Mouse (Mus musculus) frontal cortex, postnatal 14 days (tissue): ENCODE measurements around the gene C5ar1.
A peak's percentile ranks its signal among the peaks of the same experiment; 100 is the strongest.
"Not testable (repeated sequence)": the region's sequence is repeated elsewhere in the genome, so short reads cannot be mapped to it uniquely, and the experiment has no call there.

Experiments used
- DNase-seq, 2 experiments: peaks; one replicate each; pipeline ENCODE4 v3.0.0; 2022; ENCODE audit warnings: low spot score in 2 of 2

Gene C5ar1

DNA sequence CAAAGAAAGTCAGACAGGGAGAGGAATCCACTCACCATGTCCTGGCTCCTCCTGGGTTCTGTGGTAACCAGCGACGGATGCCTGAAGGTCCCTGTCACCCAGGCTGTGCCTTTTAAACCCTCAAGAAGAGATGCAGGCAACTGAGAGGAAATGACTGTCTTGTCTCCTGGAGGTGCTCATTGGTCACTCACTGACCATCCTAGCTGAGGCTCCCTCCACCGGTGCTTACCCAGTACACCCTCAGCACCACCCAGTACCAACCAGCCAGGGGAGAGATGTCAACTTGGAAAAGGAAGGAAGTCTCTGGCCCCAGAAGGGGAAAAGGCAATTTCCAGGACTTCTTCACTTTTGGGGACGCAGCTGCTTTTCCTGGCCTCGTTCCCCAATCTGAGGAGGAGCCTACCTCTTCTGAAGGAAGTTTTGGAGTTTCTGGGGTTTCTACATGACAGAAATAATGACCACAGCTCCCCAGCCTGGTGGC is at the start of gene C5ar1:
C5ar1 (minus strand) TSS at position 431 of the 481 bp plus-strand sequence.
- DNase-seq = no peak

DNA sequence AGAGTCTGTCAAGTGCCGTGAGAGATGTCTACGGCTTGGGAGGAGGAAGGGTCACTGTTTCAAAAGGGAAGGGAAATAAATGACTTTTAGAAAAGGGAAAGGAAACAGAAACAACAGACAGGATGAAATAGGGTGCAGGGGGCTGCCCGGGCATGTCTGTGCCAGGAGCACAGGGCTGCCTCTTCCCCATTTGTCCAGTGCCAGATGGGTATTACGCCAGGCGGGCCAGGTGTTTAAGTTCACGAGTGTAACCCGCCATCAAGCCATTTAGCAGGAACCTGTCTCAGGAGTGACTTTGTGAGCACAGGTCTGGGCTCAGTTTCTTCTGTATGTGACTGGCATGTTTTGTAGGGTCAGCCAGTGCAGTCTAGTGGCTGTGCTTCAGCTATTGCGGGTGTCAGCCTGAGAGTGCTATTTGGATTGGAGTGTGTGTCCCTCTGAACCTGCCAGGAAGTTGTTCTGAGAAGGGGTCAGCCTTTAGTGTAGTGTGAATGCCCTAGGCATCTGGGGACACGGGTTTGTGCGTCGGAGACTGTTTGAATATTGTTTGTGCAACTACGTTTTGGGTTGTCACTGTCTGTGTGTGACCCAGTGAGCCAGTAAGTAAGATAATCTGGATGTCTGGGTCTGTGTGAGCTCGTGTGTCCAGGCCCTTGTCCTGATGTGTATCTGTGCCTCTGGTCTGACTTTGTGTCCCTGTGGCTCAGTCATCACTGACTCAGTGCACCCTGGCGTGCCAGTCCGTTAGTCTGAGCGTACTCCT is 49.4 kb upstream of the C5ar1 start:
- DNase-seq = no peak

DNA sequence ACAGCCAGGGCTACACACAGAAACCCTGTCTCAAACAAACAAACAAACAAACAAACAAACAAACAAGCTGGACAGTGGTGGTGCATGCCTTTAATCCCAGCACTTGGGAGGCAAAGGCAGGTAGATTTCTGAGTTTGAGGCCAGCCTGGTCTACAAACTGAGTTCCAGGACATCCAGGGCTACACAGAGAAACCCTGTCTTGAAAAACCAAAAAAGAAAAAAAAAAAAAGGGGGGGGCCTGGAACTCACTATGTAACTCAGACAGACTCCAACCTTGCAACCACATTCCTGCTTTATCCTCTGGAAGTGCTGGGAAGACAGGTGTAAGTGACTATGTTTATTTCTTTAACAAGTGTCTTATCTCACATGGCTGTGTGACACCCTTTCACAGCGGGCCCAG is 48.8 kb upstream of the C5ar1 start, which contains the start of gene Bbc3:
Bbc3 (plus strand) TSS at position 301 of the 400 bp plus-strand sequence.
- not testable (repeated sequence) for DNase-seq

DNA sequence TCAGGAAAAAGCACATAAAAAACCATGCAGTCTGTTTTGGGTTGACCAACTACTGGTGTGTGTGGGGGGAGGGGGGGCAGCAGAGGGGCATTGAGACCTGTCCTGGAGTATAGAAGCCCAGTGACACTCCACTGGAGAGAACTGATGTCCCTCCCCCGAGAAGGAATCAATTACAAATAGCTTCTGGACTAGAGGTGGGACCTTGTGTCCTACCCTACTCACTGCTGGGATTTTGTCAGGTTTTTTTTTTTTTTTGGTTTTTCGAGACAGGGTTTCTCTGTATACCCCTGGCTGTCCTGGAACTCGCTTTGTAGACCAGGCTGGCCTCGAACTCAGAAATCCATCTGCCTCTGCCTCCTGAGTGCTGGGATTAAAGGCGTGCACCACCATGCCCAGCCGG is 47.8 kb upstream of the C5ar1 start:
- DNase-seq = not testable (repeated sequence)

DNA sequence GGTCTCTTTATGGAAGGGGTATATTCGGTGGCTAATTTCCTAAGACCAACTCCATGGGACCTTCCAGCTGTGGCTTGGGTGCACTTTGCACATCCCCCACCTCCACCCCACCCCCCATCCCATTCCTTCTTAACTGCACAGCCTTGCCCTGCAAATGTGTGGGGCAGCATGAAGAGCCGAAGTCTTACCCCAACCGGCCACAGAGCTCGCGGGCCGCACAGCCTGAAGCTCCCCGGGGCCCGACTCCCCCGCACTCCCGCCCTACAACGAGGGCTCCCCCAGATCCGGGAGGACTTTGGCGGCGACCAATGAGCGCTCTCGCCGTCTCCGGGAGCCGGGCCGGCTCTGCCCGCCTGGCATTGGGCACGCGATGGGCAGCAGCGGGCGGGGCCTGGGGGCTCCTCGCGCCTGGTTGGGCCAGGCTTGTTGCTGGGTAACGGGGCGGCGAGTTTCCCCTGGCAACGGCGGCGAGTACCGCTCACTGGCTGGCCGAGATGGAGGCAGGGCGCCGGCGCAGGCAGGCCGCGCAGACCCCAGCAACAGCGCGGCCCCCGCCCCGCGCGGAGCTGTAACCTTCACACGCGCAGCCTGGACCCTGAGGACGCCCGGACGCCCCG is 40.2 kb upstream of the C5ar1 start:
- peak; percentile 90 to 93 for DNase-seq

DNA sequence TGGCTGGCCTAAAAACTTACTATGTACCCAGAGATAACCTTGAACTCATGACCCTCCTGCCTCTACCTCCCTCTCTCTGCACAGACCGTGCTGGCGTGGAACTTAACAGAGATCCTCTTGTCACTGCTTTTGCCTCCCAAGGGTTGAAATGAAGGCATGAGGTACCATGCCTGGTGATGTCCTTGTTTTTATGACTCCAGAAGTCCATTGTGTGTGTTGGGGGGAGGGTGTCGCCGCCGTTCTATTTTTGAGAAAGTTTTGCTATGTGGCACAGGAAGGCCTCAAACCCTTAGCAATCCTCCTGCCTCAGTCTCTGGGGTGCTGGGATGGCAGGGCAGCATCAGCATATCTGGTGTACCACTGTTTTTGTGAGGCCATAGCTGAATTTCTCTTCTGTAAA is 39.6 kb upstream of the C5ar1 start:
- DNase-seq = no peak

DNA sequence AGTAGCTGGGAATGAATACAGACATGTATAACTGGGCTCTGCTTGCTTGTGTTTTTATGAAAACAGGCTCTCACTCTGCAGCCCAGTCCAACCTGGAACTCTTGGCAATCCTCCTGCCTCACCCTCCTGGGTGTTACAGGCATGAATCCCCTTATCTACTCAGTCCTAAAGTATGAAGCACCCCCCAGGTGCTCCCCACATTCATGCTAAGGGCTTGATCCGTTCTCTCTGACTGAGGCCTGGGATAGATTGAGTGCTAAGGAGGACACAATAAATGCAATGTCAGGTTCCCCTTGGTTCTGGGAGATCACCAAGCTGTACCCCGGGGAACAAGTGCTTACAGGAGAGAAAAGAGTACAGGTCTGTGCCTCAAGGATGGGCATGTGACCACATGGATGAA is 38.3 kb upstream of the C5ar1 start:
- no peak for DNase-seq

DNA sequence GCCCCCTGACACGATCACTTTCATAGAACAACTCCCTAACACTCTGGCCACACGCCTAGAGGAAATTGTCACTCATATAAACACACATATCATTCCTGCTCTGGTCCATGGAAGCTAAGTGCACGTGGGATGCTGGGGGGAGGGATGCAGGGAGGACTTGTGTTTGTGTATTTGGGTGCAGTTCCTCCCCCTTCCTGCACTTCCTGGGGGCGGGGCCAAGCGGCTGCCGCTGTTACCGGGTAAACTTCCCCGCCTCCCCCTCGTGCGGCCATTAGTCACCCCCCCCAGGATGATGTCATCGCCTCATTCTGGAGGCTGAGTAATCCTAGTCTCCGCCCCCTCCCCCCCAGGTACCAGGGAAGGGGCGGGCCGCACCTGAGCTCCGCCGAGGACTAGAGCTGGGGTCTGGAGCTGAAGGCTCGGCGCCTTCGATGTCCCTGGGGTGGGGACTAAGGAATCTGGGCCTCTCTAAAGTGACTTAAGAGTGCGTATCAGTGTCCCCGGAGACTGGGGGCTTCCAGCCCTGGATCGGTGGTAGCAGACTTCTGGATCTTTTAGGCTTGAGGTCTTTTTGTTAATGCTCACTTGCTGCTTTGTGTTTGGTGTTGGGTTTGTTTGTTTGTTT is 37.5 kb upstream of the C5ar1 start:
- peak; percentile 63 to 67 for DNase-seq

DNA sequence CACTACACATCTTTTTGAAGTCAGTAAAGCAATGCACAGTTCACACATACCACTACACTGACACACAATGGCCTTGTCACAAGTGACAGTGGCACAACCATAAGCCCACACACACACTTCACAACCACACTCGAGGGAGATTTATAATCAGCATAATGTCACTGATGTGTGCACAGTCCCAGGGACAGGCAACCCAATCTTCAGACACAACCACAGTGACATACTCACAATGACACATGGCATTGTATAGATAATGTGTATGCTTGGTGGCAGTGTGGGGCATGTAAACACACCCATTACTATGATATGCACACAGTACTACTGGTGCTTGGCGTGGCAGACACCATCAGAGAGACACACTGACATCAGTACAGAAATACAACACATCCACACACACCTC is 36.8 kb upstream of the C5ar1 start:
- no peak for DNase-seq

DNA sequence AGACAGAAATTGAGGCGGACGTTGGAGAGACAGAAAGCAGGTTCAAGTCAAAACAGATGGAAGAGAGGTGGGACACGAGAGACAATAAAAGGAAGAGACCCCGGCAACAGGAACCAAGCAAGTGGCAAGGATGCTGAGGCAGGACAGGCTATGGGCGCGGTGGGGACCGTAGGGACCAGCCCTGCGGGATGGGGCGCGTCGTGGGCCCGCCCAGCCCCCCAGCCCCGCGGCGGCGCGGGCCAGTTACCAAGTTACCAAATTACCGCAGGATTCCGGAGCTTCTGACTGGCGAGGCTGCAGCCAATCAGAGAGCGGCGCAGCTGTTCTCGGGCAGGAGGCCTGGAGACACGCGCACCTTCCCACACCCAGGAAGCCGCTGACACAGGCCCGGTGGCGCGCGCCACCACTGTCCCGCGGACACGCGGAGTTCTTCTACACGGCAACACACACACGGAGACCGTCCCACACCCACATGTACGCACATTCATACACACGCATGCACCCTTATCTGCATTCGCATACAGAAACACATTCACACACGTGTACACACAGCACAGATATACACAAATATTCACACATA is 36.1 kb upstream of the C5ar1 start:
- DNase-seq = peak; percentile 70 to 74

DNA sequence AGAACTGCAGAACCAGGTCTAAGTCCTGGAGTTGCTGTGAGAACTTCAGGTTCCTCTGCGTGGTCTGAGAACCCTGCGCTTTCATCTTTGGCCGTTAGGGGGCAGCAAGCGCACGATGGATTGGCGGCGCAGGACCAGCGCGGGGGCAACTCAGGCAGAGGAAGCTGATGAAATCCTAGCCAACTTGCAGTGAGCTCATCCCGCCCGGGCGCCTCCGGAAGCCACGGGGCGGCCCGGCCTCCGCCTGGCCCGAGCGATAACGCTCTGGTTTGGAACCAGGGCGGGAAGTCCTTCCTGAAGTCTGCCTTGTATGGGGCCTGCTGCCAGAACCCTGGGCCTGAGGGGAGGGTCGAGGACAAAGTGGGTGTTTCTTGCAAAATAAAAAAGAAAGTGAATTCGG is 35.5 kb upstream of the C5ar1 start:
- peak; percentile 86 to 93 for DNase-seq

DNA sequence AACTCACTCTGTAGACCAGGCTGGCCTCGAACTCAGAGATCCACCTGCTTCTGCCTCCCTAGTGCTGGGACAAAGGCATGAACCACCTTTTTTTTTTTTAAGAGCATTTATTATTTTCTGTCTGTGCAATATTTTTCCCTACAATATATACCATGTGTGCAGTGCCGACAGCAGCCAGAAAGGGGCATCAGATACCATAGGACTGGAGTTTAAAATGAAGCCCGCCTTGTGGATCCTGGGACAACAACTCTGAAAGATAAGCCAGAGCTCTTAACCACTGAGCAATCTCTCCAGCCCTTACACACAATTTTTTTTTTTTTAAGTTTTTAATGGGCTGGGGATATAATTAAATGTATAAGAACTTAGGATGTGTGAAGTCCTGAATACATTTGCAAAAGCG is 35.0 kb upstream of the C5ar1 start:
- no peak for DNase-seq

DNA sequence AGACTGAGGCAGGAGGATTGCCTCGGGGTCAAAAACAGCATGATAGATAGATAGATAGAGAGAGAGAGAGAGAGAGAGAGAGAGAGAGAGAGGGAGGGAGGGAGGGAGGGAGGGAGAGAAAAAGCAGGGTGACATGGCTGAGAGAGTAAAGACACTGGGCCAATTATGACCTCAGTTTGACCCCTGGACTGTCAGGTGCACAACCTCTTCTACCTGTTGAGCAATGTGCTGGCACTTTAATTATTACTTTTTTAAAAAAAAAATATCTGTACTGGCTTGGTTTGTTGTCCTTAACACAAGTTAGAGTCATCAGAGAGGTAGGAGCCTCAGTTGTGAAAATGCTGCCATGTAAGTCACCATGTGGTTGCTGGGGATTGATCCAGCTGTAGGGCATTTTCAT is 28.5 kb upstream of the C5ar1 start:
- DNase-seq = no peak

DNA sequence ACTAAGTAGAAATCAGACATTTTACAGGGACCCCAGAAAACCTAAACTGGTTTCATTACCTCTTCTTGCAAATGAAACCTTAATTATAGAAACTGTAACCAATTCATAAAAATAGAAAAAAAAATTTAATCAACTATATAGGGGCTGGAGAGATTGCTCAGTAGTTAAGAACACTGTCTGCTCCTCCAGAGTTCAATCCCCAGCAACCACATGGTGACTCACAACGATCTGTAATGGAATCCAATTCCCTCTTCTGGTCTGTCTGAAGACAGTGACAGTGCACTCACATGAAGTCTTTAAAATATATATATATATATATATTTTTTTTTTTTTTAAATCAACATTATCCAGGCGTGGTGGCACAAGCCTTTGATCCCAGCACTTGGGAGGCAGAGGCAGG is 27.7 kb upstream of the C5ar1 start:
- no peak for DNase-seq

DNA sequence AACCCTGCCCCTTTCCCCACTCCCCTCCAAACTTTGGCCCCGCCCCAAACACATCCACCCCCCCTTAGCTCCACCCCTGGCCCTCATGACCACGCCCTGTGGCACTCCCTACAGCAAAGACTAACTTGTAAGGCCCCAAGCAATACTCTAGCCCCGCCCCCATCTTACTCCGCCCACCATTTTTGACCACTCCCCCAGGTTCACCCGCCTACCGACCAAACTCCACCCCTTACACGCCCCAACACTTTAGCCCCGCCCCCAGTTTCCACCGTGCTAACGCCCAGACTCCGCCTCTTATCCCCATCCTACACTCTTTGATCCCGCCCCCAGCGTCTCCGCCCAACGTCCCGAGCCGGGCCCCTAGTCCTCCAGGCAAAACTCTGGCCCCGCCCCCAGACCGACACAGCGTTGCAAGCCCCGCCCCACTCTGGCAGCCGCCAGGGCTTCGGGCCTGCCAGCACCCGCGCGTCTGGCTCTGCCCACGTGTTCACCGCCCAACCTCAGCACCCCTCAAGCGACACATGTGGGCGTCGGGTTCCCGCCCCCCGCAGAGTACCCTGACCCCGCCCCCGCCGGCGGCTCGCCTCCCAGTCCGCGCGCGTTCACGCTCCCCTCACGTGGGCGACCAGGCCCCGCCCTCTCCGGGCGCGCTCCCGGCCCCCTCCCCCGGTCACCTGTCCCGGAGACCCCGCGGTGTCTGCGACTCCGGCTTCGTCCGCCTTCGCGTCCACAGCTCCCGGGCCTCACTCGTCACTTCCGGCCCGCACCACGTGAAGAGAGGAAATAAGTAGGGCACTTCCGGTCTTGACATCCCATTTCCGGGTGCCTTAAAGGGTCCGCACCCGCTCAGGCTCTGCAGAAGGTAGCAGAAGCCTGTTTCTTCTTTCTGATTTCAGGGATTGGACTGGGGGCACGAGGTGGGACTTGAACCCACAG is 27.0 kb upstream of the C5ar1 start, which contains the start of gene Ccdc9:
Ccdc9 (minus strand) TSS at position 770 of the 936 bp plus-strand sequence.
- peak; percentile 99 for DNase-seq

DNA sequence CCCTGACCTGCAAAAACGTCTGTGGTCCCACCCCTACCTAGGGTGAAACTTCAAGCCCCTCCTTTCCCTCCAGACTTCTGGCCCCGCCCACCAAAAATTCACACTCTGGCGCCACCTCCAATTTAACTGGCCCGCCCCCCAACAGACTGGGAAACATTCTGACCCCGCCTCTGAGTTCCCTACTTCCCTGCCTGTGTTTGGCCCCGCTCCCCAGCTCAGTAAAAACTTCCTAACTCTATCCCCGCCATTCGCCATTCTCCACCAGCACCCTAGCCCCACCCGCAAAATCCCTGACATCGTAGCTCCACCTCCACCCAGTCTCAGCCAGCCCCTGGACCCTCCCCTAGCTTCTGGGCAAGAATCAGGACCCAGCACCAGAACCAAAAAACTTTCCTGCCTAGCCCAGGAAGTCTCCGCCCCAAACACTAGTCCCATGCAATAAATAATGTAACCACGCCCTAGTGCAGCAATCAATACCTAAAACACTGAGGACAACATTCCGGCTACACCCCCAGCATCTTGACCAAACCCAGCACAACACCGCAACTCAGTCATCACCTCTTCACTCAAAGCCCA is 26.2 kb upstream of the C5ar1 start:
- DNase-seq = peak; percentile 39 to 62

DNA sequence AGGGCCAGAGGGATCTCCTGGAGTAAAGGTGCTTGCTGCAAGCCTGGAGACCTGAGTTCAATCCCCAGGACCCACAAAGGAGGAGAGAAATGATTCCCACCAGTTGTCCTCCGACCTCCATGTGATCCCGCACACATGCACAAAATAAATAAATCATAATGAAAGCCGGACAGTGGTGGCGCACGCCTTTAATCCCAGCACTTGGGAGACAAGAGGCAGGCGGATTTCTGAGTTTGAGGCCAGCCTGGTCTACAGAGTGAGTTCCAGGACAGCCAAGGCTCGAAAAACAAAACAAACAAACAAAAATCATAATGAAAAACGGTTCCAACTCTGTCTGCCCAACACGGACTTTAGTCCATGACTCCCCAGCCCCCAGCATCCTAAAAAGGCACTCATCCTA is 25.6 kb upstream of the C5ar1 start:
- DNase-seq = no peak

DNA sequence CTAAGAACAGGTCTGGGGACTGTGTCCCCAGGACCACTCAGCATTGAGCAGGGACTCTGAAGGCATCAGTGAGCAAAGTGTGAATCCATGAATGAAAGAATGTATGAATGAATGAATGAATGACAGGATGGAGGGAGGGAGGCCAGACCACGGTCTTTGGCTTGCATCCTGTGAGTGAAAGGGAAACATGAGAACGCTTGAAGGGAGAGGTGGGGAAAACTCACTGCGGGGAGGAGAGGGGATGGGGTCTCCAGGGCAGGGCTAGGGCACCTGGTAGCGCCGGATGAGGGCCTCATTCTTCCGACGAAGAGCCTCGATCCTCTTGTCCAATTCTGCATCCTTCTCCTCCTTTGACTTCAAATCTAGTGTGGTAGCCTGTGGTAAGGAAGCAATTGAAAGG is 24.7 kb upstream of the C5ar1 start:
- DNase-seq = no peak

DNA sequence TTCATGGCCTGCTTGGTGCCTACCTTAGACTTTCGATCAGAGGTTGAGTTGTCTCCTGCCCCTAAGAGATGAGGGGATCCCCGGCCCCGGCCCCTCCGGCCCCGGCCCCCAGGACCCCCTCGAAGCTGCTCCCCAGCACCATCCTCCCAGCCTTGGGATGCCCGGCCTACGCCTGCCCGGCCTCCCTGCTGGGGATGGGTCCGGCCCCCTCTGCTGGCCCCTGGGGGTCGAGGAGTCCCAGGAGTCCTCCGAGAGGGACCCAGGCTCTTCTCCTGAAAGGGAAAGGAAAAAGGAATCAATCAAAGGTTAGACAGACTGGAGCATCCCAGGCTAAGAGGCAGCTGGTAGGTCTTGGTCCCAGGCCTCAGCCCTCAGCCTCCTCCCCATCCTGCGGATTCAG is 23.0 kb upstream of the C5ar1 start:
- DNase-seq = no peak

DNA sequence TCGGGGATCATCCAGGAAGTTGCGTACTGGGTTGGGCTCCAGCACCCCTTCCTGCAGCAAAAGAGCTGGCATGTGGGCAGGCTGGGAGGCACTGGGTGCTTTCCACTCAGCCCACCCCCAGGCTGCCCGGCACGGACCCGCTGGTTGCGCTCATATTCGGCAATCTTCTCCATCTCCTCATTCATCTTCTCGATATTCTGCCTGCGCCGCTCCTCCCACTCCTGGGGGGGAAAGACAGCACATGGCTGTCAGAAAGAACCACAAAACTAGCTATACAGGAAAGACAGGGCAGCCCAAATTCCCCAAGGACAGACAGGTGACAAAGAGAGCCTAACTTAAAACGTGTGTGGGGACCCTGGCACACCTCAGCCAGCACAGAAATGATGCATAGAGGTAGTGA is 21.4 kb upstream of the C5ar1 start:
- no peak for DNase-seq
